Mouse (Mus musculus) yolk sac, embryonic 10.5 days (tissue): ENCODE data around the gene Lrrc4.
A peak's percentile ranks its signal among the peaks of the same experiment; 100 is the strongest.

Experiments
- DNase-seq: peaks from one replicate; pipeline ENCODE4 v3.0.0-alpha.2; 2017; ENCODE audit warnings: low spot score

The Lrrc4 gene

DNA sequence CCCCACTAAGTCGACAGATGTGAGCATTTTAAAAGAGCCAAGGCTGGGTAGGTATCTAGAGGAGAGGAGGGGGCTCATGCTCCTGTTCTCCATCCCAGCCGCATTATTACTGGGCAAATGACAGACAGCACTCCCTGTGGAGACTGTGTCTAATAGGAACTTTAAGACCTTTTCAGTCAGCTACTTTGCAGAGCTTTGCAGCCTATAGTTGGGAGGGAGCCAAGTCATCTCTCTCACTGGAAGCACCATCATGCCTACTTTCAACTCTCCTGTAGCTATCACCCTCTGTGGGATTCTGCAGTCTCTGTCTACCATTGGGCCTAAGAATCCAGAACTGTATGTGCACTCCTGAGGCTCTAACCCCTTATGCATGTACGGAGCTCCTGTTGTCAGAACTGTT is 5.7 kb downstream of the Lrrc4 start:
- DNase-seq, result no peak

- no peak for DNase-seq
Observed at GRCm38 (mm10) chr6:28823802-28824201, 7.7 kb downstream of the Lrrc4 start.

DNA sequence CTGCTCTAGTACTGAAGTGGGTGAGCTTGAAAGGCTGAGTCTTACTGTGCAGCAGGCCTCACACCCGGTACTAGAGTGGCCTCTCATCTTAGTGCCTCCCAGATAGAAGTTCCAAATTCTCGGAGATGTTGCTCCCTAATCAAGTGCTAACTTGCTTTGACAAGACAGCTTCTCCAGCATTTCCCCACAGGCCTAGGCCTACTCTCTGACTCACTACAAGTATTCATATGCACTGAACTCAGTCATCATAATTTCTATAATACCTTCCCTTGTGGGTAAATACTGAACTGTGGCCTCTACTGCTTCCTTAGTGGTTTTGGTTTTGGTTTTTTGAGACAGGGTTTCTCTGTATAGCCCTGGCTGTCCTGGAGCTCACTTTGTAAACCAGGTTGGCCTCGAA is 8.2 kb downstream of the Lrrc4 start:
- DNase-seq, result no peak

GRCm38 (mm10) chr6:28822296-28822695 is 9.3 kb downstream of the Lrrc4 start:
- DNase-seq, result no peak

DNA sequence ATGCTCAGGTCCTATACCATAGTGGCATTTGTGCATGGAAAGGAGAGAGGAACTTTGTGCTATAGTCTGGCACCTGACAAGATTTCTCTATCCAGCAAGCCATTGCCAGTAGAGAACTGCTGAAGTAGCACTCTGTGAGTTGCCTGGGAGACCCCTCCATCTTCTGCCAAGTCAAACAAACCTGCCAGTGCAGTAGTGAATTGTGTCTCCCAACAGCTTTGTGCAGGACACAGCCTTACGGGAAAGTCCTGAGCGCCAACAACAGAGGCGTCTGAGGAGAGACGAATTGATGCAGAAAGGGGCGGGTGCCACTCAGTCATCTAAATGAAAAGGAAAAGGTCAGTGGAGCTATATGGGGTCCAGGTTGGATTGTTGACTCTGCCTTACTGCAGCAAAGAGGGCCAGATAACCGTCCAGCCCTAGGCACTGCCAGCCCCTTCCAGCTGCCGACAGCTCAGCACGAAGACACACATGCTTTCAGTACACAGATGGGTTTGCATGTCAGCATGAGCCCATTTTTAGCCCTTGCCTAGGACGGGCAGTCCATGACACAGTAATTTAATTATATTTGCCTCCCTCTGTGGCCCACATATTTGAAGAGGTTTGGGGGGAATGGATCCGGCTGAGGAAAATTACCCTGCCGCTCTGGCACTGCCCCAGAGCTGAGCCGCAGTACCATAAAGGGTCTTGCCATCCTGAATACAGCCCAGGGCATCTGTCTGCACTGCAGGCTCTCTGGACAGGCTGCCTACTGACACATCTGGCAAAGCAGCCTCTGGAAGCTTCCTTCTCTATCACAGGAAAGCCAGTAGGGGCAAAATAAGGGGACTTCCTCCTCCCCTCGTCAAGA is 11.8 kb downstream of the Lrrc4 start:
- DNase-seq, result no peak

DNA sequence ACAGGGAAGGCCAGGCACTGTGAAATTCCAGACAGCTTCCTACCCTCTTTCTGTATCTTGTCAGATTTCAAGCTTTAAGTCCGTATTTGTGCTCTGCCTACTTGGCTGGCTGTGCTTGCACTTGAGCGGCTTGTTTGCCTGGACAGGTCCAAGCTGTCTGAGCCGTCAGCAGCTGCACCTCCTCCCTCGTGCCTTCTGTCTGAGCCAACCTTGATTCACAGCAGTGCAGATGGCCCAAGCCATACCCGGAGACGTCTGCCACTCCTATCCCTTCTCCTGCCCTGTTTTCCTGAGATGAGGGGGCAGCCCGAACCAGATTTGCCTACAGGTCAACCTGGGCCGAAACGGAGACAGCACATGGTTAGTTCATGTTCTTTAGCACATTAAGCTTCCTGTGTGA is 14.5 kb downstream of the Lrrc4 start:
- DNase-seq, result no peak

DNA sequence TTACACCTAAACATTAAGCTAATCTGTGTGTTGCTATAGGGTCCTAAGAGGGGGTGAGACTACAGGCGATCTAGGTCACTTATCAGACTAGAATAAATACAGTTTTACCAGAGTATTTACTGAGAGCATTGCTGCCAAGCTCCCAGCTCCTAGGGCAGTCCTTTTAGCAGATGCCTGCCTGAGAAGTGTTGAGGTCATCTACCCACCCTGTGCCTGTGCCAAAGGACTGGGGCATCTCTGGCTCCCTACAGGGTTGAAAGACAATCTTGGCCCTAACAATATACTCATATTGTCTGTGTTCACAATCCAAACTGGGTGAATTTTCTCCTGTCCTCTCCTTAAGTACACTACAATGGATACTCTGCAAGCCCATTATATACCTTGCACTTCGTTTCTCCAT is 16.7 kb downstream of the Lrrc4 start:
- no peak for DNase-seq

DNA sequence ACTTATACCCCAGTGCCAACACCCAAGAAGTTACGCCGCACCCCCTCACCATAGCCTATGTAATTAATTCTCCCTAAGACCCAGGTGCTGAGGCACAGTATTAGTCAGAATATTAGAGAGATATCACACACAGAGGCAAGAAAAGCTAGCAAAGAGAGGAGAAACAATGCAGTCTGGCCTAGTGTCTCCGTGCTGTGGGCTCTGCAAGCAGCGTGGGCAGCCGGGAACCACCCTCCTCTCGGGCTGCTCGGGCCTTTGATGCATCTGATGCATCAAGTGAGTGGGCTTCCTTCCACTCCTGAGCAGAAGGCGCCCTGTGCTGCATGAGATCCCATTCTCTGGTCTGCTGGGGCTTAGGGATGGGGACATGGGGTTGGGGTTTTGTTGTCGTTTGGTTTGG is 18.5 kb downstream of the Lrrc4 start:
- no peak for DNase-seq

DNA sequence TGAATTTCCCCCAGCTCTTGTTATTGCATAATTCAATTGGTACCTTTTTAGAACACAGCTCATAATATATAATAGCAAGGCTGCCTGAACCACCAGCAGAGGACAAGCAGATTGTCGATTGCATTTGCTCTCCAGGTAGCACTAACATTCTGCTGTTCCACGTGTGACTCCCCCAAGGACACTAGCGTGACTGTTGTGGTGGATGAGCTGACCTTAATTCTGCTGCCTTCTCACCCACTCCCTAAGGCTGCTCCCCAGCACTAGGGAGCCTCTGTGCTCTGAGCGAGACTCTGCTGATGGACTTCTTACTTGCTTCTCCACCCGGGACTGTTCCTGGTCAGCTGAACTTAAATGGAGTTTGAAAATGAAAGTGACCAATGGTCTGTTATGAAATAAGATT is 26.8 kb downstream of the Lrrc4 start:
- DNase-seq, result no peak

DNA sequence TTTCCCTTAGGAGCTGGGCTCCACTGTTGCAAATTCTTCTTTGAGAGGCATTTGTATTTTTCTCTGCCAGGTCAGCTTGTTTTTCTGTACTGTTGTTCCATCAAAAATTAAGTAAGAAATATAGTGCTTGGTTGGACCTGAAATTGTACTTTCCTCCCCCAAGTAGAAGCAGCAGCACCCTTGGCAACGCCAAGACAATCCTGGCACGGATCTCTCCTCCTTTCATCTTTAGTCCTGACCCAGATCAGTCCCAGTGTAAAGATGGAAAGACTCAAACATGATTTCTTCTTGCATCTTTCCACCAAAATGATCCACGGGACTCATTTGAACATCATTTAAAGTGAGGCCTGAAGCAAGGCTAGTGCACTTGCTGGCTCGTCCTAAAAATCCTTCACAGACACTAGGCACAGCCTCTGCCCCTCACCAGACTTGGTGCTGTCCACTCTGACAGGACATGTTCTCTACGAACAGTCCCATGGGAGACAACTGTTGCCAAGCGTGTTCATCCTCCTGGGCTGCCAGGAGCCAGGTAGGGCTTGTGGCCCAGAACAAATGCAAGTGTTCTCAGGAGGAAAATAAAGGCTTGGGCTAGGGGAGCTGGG is 27.8 kb downstream of the Lrrc4 start:
- no peak for DNase-seq

GRCm38 (mm10) chr6:28800976-28801375 is 30.6 kb downstream of the Lrrc4 start:
- DNase-seq, result no peak

- DNase-seq, result no peak
Observed at GRCm38 (mm10) chr6:28799818-28800217, 31.7 kb downstream of the Lrrc4 start.

DNA sequence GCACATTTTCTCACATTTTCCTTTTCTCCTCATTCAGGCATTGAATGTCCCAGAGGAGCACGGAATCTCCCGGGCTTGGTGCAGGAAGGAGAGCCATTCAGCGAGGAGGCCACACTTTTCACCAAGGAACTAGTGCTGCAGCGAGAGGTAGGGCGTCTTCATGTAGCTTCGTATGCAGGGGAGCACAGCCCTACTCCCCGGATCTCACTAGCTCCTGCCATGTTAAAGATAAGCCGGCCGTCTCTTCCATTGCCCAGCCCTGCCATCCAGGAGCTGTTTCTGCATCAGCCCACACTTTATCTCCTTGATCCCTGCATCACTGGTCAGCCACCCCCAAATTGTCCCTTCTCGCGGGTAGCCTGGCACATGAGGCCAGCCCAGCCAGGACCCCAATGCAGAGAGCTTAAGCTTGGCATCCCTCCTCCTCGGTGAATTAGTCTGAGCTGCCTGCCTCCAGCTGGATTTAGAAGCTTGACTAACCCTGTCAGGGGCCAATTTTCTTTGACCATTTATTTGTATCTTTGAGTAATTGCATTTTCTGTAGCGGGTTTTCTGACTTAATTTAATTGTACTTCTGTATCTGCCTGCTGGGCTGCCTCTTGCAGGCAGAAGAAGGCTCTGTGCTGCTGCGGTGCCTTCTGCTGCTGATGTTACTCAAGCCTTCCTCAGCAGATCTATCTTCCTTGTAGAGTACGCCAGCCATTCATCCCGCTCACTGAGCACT is 35.6 kb downstream of the Lrrc4 start:
- DNase-seq, result no peak

- DNase-seq, result no peak
Observed at GRCm38 (mm10) chr6:28795380-28795779, 36.2 kb downstream of the Lrrc4 start.

- no peak for DNase-seq
Observed at GRCm38 (mm10) chr6:28791809-28792208, 39.7 kb downstream of the Lrrc4 start.

- DNase-seq, result peak; percentile 8
Observed at GRCm38 (mm10) chr6:28791183-28791582, 40.4 kb downstream of the Lrrc4 start.

DNA sequence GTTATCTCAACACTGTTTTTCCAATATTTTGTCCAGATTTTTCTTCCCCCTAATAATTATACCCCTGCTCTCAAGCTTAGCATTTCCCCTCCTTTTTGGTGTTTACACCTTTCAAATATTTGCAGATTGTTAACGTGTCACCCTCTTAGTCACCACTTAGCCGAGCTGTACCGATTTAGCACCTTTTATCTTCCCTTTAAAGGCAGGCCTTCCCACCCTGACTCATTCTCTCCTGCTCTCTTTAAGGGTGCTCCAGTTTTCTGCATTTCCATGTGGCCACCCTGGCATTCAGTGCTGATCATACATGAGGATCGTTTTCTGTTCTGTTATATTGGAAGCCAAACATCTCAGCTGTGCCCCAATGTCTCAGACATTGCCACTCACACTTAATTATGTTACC is 41.9 kb downstream of the Lrrc4 start:
- no peak for DNase-seq

GRCm38 (mm10) chr6:28787133-28787532 is 44.4 kb downstream of the Lrrc4 start:
- no peak for DNase-seq

GRCm38 (mm10) chr6:28785770-28786169 is 45.8 kb downstream of the Lrrc4 start:
- DNase-seq, result no peak

- no peak for DNase-seq
Observed at GRCm38 (mm10) chr6:28783953-28784352, 47.6 kb downstream of the Lrrc4 start.

GRCm38 (mm10) chr6:28783082-28783647 is 48.4 kb downstream of the Lrrc4 start:
- DNase-seq, result no peak

- DNase-seq, result no peak
Observed at GRCm38 (mm10) chr6:28781696-28782095, 49.9 kb downstream of the Lrrc4 start.

- DNase-seq, result no peak
Observed at GRCm38 (mm10) chr6:28771331-28771730, 60.2 kb downstream of the Lrrc4 start.
